ENCODE assay signal across 24 mouse cellular contexts in genomic region chr11:93470771-93471170, GRCm38 (mm10).
DNase-seq lines count a peak whose midpoint lies in the region; ATAC-seq and TF ChIP-seq lines count a peak whose summit lies in the region.
"Had no signal": no experiment of that assay in that cellular context is flagged by ENCODE, and none has a peak within 500 bp of the region (broad histone marks: within the 10 kb centered on the region; RNA-seq: fewer than 3 reads in every experiment).

No protein-coding gene starts in this region.

- H3K4me1 ChIP-seq in hindbrain, embryonic 11.5 days (replicated peaks; ENCODE audit: control insufficient read depth, insufficient read depth, low read length) = no peaks in the 10 kb centered on the region
- H3K4me1 ChIP-seq in hindbrain, embryonic 10.5 days (replicated peaks) = peaks cover 8% of the 10 kb centered on the region
- H3K4me1 ChIP-seq in neural tube, embryonic 12.5 days = no peaks in the 10 kb centered on the region
- H3K4me1 ChIP-seq in neural tube, embryonic 15.5 days = peaks cover 17% of the 10 kb centered on the region
- no peaks in the 10 kb centered on the region for H3K4me1 ChIP-seq in hindbrain, postnatal 0 days (ENCODE audit: insufficient read depth, low read length)
- no peaks in the 10 kb centered on the region for H3K4me1 ChIP-seq in intestine, embryonic 16.5 days (ENCODE audit: control insufficient read depth, insufficient read depth, low read length)
- H3K4me1 ChIP-seq: heart, embryonic 10.5 days; liver, embryonic 15.5 days; lung, embryonic 15.5 days; megakaryocyte, embryonic 14.5 days had no signal

- peak; percentile 9 for DNase-seq in hindbrain, embryonic 11.5 days (ENCODE audit: low spot score)
- no peak for DNase-seq in hindbrain, embryonic 10.5 days (ENCODE audit: low spot score)
- DNase-seq in hindbrain, postnatal 0 days (ENCODE audit: low spot score) = peak; percentile 22
- DNase-seq in kidney, adult 18-20 months = no peak
- DNase-seq: adrenal gland, adult 8-10 months; cerebellum, adult 2 months; cerebellum, postnatal 36 days; gastrocnemius, adult 2 months; kidney, adult 11 months; liver; lung, postnatal 36 days; right cerebral cortex, postnatal 25 days had no signal

- H3K27me3 ChIP-seq in hindbrain, embryonic 11.5 days (ENCODE audit: control insufficient read depth, insufficient read depth, low read length) = no peaks in the 10 kb centered on the region
- no peaks in the 10 kb centered on the region for H3K27me3 ChIP-seq in hindbrain, embryonic 10.5 days (ENCODE audit: insufficient read depth, poor library complexity, severe bottlenecking)
- H3K27me3 ChIP-seq in neural tube, embryonic 12.5 days (replicated peaks) = no peaks in the 10 kb centered on the region
- no peaks in the 10 kb centered on the region for H3K27me3 ChIP-seq in neural tube, embryonic 15.5 days (replicated peaks)
- no peaks in the 10 kb centered on the region for H3K27me3 ChIP-seq in hindbrain, postnatal 0 days (ENCODE audit: insufficient read depth, low read length)
- no peaks in the 10 kb centered on the region for H3K27me3 ChIP-seq in intestine, embryonic 16.5 days (replicated peaks; ENCODE audit: control insufficient read depth, insufficient read depth, low read length)
- H3K27me3 ChIP-seq: liver, embryonic 15.5 days; lung, embryonic 15.5 days; megakaryocyte, embryonic 14.5 days had no signal

- H3K36me3 ChIP-seq in hindbrain, embryonic 11.5 days (ENCODE audit: control insufficient read depth, insufficient read depth, low read length) = no peaks in the 10 kb centered on the region
- H3K36me3 ChIP-seq in hindbrain, embryonic 10.5 days = no peaks in the 10 kb centered on the region
- no peaks in the 10 kb centered on the region for H3K36me3 ChIP-seq in neural tube, embryonic 12.5 days
- H3K36me3 ChIP-seq in neural tube, embryonic 15.5 days = no peaks in the 10 kb centered on the region
- H3K36me3 ChIP-seq in hindbrain, postnatal 0 days (ENCODE audit: insufficient read depth, low read length) = no peaks in the 10 kb centered on the region
- no peaks in the 10 kb centered on the region for H3K36me3 ChIP-seq in intestine, embryonic 16.5 days (ENCODE audit: control insufficient read depth, insufficient read depth, low read length)
- H3K36me3 ChIP-seq: forebrain, embryonic 10.5 days; heart, embryonic 10.5 days; liver, embryonic 15.5 days; lung, embryonic 15.5 days had no signal

- WGBS in hindbrain, embryonic 11.5 days = 51% methylated on average over 7 of the region's 7 CpGs
- WGBS in hindbrain, embryonic 10.5 days = 63% methylated on average over 7 of the region's 7 CpGs
- 51% methylated on average over 7 of the region's 7 CpGs for WGBS in neural tube, embryonic 12.5 days
- 26% methylated on average over 7 of the region's 7 CpGs for WGBS in neural tube, embryonic 15.5 days
- 27% methylated on average over 7 of the region's 7 CpGs for WGBS in hindbrain, postnatal 0 days
- 77% methylated on average over 7 of the region's 7 CpGs for WGBS in intestine, embryonic 16.5 days

- no peak overlapping the region for H3K27ac ChIP-seq in hindbrain, embryonic 11.5 days (ENCODE audit: low read depth, low read length)
- H3K27ac ChIP-seq in hindbrain, embryonic 10.5 days = no peak overlapping the region
- no peak overlapping the region for H3K27ac ChIP-seq in neural tube, embryonic 12.5 days
- no peak overlapping the region for H3K27ac ChIP-seq in neural tube, embryonic 15.5 days (replicated peaks)
- H3K27ac ChIP-seq in hindbrain, postnatal 0 days = no peak overlapping the region
- H3K27ac ChIP-seq in intestine, embryonic 16.5 days (ENCODE audit: low read length) = no peak overlapping the region
- H3K27ac ChIP-seq: gastrocnemius, adult 2 months; heart, embryonic 10.5 days; kidney, postnatal 0 days; left cerebral cortex, adult 2 months; liver, embryonic 15.5 days; lung, embryonic 15.5 days had no signal

- no peak overlapping the region for H3K4me2 ChIP-seq in hindbrain, embryonic 11.5 days (replicated peaks; ENCODE audit: low read depth, low read length)
- H3K4me2 ChIP-seq in neural tube, embryonic 12.5 days (replicated peaks) = no peak overlapping the region
- H3K4me2 ChIP-seq in neural tube, embryonic 15.5 days = no peak overlapping the region
- 0 out of 2 replicates have a peak overlapping the region, but pooled peaks have one; percentile 21 for H3K4me2 ChIP-seq in hindbrain, postnatal 0 days (ENCODE audit: low read depth, low read length)
- no peak overlapping the region for H3K4me2 ChIP-seq in intestine, embryonic 16.5 days (ENCODE audit: low read depth, low read length)
- H3K4me2 ChIP-seq: liver, embryonic 15.5 days; lung, embryonic 15.5 days had no signal

- H3K9ac ChIP-seq in hindbrain, embryonic 11.5 days (ENCODE audit: low read depth, low read length) = no peak overlapping the region
- no peak overlapping the region for H3K9ac ChIP-seq in neural tube, embryonic 12.5 days
- H3K9ac ChIP-seq in neural tube, embryonic 15.5 days (replicated peaks) = no peak overlapping the region
- no peak overlapping the region for H3K9ac ChIP-seq in hindbrain, postnatal 0 days (replicated peaks; ENCODE audit: low read length)
- no peak overlapping the region for H3K9ac ChIP-seq in intestine, embryonic 16.5 days (ENCODE audit: low read depth, low read length)
- H3K9ac ChIP-seq: liver, embryonic 15.5 days; lung, embryonic 15.5 days had no signal

- no peak for TF ChIP-seq CTCF in hindbrain, postnatal 0 days (IDR thresholded peaks at IDR 0.05; ENCODE audit: low read depth)

- H3K4me3 ChIP-seq in hindbrain, embryonic 11.5 days (ENCODE audit: low read depth, low read length) = no peak overlapping the region
- no peak overlapping the region for H3K4me3 ChIP-seq in hindbrain, embryonic 10.5 days
- H3K4me3 ChIP-seq in neural tube, embryonic 12.5 days = no peak overlapping the region
- H3K4me3 ChIP-seq in neural tube, embryonic 15.5 days (replicated peaks) = no peak overlapping the region
- H3K4me3 ChIP-seq in hindbrain, postnatal 0 days (ENCODE audit: low read length) = no peak overlapping the region
- no peak overlapping the region for H3K4me3 ChIP-seq in intestine, embryonic 16.5 days (ENCODE audit: low read length)
- H3K4me3 ChIP-seq: forebrain, embryonic 10.5 days; gastrocnemius, adult 2 months; heart, embryonic 10.5 days; left cerebral cortex, adult 2 months; liver, embryonic 15.5 days; lung, embryonic 15.5 days; megakaryocyte, embryonic 14.5 days; myocyte had no signal

- no peaks in the 10 kb centered on the region for H3K9me3 ChIP-seq in hindbrain, embryonic 11.5 days (ENCODE audit: control insufficient read depth, low read length)
- H3K9me3 ChIP-seq in hindbrain, embryonic 10.5 days = no peaks in the 10 kb centered on the region
- no peaks in the 10 kb centered on the region for H3K9me3 ChIP-seq in neural tube, embryonic 12.5 days
- H3K9me3 ChIP-seq in neural tube, embryonic 15.5 days (replicated peaks) = no peaks in the 10 kb centered on the region
- H3K9me3 ChIP-seq in hindbrain, postnatal 0 days (ENCODE audit: low read length) = no peaks in the 10 kb centered on the region
- no peaks in the 10 kb centered on the region for H3K9me3 ChIP-seq in intestine, embryonic 16.5 days (ENCODE audit: control insufficient read depth, low read length)
- H3K9me3 ChIP-seq: forebrain, embryonic 10.5 days; heart, embryonic 10.5 days; liver, embryonic 15.5 days; lung, embryonic 15.5 days; megakaryocyte, embryonic 14.5 days had no signal

- no peak for ATAC-seq in hindbrain, embryonic 11.5 days (ENCODE audit: low FRiP score)
- 0 out of 2 replicates have a peak, but pooled peaks have one; percentile 21 for ATAC-seq in neural tube, embryonic 12.5 days (ENCODE audit: low FRiP score, low read depth)
- no peak for ATAC-seq in neural tube, embryonic 15.5 days (ENCODE audit: low FRiP score)
- ATAC-seq in hindbrain, postnatal 0 days = no peak
- no peak for ATAC-seq in intestine, embryonic 16.5 days
- ATAC-seq: activated CD4-positive, CD25-positive, alpha-beta regulatory T cell, adult 4 months had no signal

Comparison
In these comparisons a context has a peak if more than half of its experiments do, and no peak if none do; other contexts are left out.
1. DNase-seq: peak in hindbrain, embryonic 11.5 days (single experiment) and hindbrain, postnatal 0 days (single experiment); none in hindbrain, embryonic 10.5 days (single experiment) and kidney, adult 18-20 months (single experiment).